Mouse (Mus musculus): Measurements from ENCODE around the gene Ddx31.
A peak's percentile ranks its signal among the peaks of the same experiment; 100 is the strongest.

Gene Ddx31

GRCm38 (mm10) chr2:28911331-28912038, 71.3 kb downstream of the Ddx31 start:
- no peak for DNase-seq (ENCODE audit: low spot score)

- no peak for DNase-seq (ENCODE audit: low spot score)
Observed at GRCm38 (mm10) chr2:28912039-28912700, 72.0 kb downstream of the Ddx31 start.

GRCm38 (mm10) chr2:28912961-28913360, 72.8 kb downstream of the Ddx31 start:
- DNase-seq (ENCODE audit: low spot score) = no peak

GRCm38 (mm10) chr2:28914121-28914520, 73.9 kb downstream of the Ddx31 start:
- no peak for DNase-seq (ENCODE audit: low spot score)

GRCm38 (mm10) chr2:28915104-28915738, 75.0 kb downstream of the Ddx31 start:
- no peak for DNase-seq (ENCODE audit: low spot score)

- DNase-seq (ENCODE audit: low spot score) = peak; percentile 44
Observed at GRCm38 (mm10) chr2:28915768-28916512, 75.7 kb downstream of the Ddx31 start.

GRCm38 (mm10) chr2:28916513-28916865, 76.3 kb downstream of the Ddx31 start, which contains the start of gene Barhl1:
Barhl1 (minus strand) TSS chr2:28916668.
- no peak for DNase-seq (ENCODE audit: low spot score)

- no peak for DNase-seq (ENCODE audit: low spot score)
Observed at GRCm38 (mm10) chr2:28917156-28917517, 76.9 kb downstream of the Ddx31 start.

GRCm38 (mm10) chr2:28917518-28918361, 77.5 kb downstream of the Ddx31 start:
- no peak for DNase-seq (ENCODE audit: low spot score)

- no peak for DNase-seq (ENCODE audit: low spot score)
Observed at GRCm38 (mm10) chr2:28919001-28919400, 78.8 kb downstream of the Ddx31 start.

GRCm38 (mm10) chr2:28923912-28924311, 83.7 kb downstream of the Ddx31 start:
- DNase-seq (ENCODE audit: low spot score) = peak; percentile 46

GRCm38 (mm10) chr2:28930571-28930970, 90.4 kb downstream of the Ddx31 start:
- DNase-seq (ENCODE audit: low spot score) = no peak

GRCm38 (mm10) chr2:28938997-28939396, 98.8 kb downstream of the Ddx31 start:
- DNase-seq (ENCODE audit: low spot score) = no peak

GRCm38 (mm10) chr2:28943666-28944516, 103.7 kb downstream of the Ddx31 start:
- DNase-seq (ENCODE audit: low spot score) = no peak

- DNase-seq (ENCODE audit: low spot score) = no peak
Observed at GRCm38 (mm10) chr2:28945388-28945787, 105.2 kb downstream of the Ddx31 start.

- no peak for DNase-seq (ENCODE audit: low spot score)
Observed at GRCm38 (mm10) chr2:28946312-28946711, 106.1 kb downstream of the Ddx31 start.

- DNase-seq (ENCODE audit: low spot score) = no peak
Observed at GRCm38 (mm10) chr2:28952981-28953380, 112.8 kb downstream of the Ddx31 start.

- DNase-seq (ENCODE audit: low spot score) = no peak
Observed at GRCm38 (mm10) chr2:28954595-28954994, 114.4 kb downstream of the Ddx31 start.
